Mouse (Mus musculus): ENCODE data around the gene Slc17a8.
"Not testable (repeated sequence)": the region's sequence is repeated elsewhere in the genome, so short reads cannot be mapped to it uniquely, and the experiment has no call there.

The Slc17a8 gene

GRCm38 (mm10) chr10:89589877-89590276 lies 31.2 kb downstream of the Slc17a8 start:
- no peak for DNase-seq (ENCODE audit: low spot score)

DNA sequence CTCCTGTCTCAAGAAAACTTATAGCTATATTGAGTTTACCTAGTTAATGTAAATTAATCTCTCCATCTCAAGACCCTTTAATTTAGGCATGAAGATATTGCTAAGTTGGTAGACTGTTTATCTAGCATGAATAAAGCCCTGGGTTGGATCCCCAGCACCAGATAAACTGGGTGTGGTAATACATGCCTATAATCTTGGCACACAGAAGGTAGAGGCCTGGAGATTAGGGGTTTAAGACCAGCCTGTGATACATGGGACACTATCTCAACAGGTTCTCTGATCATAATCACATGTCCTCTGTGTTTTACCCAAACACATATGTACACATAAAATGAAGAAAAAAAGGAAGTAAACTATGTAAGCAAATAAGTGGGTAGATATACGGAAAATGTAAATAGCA lies 32.3 kb downstream of the Slc17a8 start:
- DNase-seq (ENCODE audit: low spot score), result no peak

GRCm38 (mm10) chr10:89584709-89585108 lies 36.3 kb downstream of the Slc17a8 start:
- DNase-seq (ENCODE audit: low spot score), result no peak

DNA sequence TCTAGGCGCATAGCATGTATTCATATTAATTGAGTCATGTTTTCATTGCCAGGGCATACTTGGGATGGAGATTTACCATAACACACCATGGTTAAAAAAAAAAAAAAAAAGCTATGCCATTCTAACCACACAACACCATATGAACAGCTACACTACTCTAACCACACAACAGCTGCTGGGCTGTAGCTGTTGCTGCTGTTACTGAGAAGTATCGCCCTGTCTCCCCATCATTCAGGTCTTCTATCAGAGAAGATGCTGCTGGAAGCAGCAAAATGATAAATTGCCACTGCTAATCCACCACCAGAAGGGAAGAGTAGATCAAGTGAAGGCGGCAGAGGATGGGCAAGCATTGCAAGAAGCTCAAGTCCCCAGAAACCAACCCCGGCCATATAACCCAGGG lies 42.3 kb downstream of the Slc17a8 start:
- no peak for DNase-seq (ENCODE audit: low spot score)

- no peak for DNase-seq (ENCODE audit: low spot score)
Observed at GRCm38 (mm10) chr10:89577666-89578065, 43.4 kb downstream of the Slc17a8 start.

- DNase-seq (ENCODE audit: low spot score), result no peak
Observed at GRCm38 (mm10) chr10:89573421-89573820, 47.6 kb downstream of the Slc17a8 start.

GRCm38 (mm10) chr10:89572946-89573345 lies 48.1 kb downstream of the Slc17a8 start:
- DNase-seq (ENCODE audit: low spot score), result no peak

- no peak for DNase-seq (ENCODE audit: low spot score)
Observed at GRCm38 (mm10) chr10:89567391-89567790, 53.7 kb downstream of the Slc17a8 start.

DNA sequence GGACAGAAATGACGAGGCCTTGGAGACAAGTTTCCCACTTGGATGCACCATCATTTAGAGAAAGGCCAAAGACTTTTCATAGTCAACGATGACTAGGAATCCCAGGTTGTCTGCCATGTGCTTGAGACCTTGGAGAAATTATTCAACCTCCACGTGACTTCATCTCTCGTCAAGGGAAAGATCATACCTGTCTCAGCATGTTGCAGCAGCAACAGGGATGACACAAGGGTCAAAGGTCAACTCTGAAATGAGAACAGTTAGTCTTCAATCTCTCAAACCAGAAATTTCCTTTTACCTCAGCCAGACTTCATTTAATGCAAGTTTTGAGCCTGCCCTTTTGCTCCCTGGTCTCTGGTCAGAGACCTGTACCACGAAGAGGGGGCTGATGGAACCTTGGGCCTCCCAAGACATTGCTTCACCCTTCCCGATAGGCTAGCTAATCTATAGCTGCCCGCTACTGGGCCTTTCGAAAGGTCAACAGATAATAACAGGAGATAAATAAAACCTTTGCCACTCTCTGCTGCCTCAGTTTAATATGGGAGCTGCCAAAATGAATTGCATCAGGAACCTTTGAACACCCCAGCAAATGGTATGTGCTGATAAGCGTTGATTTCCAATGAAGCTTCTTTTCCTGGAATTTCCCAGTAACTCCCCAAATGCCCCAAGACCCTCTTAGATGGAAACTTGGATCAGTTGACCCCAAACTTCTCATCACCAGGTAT lies 55.6 kb downstream of the Slc17a8 start:
- no peak for DNase-seq (ENCODE audit: low spot score)

GRCm38 (mm10) chr10:89562113-89562512 lies 58.9 kb downstream of the Slc17a8 start:
- DNase-seq (ENCODE audit: low spot score), result no peak

- DNase-seq (ENCODE audit: low spot score), result no peak
Observed at GRCm38 (mm10) chr10:89559351-89559750, 61.7 kb downstream of the Slc17a8 start.

- not testable (repeated sequence) for DNase-seq (ENCODE audit: low spot score)
Observed at GRCm38 (mm10) chr10:89554885-89555284, 66.2 kb downstream of the Slc17a8 start.

DNA sequence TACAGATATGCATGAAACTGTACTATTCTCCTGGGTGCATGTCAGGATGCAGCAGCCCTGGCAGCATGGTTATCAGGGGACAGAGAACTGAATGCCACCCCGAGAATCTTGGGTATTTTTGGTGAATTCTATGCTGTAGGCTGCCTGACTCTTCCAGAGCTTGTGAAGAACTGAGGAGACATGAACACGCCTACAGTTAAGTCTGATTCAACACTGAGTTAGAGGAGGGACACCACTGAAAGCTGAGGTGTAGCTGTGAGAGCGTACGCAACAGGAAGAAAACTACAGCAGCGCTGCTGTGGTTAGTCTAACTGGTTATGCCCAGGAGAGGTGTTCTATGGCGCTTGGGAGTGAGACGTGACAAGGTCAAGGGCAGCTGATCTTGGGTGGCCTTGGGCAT lies 67.2 kb downstream of the Slc17a8 start:
- not testable (repeated sequence) for DNase-seq (ENCODE audit: low spot score)

GRCm38 (mm10) chr10:89553015-89553414 lies 68.0 kb downstream of the Slc17a8 start:
- no peak for DNase-seq (ENCODE audit: low spot score)

GRCm38 (mm10) chr10:89551657-89552056 lies 69.4 kb downstream of the Slc17a8 start:
- no peak for DNase-seq (ENCODE audit: low spot score)

DNA sequence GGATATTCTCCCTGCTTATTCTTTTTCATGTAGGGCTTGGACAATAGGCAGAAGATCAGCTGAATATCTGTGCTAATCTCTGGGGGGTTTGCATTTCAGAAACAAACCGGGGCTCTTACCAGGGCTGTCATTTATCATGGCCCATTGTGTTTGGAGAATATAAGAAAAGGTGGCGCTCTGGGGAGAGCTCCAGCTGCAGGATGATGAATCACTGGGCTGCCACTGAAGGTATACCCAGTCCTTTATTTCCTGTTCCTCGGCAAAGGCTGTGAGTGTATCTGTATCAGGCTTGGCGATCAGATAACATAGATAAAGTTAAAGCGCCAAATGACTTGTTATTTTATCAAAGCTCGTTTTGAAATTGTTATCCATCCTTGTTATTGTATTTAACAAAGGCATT lies 73.0 kb downstream of the Slc17a8 start:
- no peak for DNase-seq (ENCODE audit: low spot score)

DNA sequence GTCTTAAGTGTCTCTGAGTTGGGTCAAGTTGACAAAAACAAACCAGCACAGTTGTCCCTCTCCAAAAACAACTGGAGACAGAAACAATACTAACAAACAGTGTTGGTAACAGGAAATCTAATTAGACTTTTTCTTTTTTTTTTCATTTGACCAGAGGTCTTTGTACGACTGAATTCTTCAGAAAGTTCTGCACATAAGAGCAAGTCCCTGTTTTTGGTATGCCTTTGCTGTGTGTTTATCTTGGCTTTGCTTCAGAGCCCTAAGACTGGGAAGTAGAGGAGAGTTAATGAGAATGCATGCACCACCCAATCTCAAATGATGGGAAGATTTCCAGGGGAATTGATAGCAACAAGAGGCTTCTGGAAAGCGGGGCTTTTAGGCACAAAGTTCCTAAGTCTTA lies 74.1 kb downstream of the Slc17a8 start:
- no peak for DNase-seq (ENCODE audit: low spot score)

- no peak for DNase-seq (ENCODE audit: low spot score)
Observed at GRCm38 (mm10) chr10:89543867-89544266, 77.2 kb downstream of the Slc17a8 start.

- DNase-seq (ENCODE audit: low spot score), result no peak
Observed at GRCm38 (mm10) chr10:89542321-89542720, 78.7 kb downstream of the Slc17a8 start.

DNA sequence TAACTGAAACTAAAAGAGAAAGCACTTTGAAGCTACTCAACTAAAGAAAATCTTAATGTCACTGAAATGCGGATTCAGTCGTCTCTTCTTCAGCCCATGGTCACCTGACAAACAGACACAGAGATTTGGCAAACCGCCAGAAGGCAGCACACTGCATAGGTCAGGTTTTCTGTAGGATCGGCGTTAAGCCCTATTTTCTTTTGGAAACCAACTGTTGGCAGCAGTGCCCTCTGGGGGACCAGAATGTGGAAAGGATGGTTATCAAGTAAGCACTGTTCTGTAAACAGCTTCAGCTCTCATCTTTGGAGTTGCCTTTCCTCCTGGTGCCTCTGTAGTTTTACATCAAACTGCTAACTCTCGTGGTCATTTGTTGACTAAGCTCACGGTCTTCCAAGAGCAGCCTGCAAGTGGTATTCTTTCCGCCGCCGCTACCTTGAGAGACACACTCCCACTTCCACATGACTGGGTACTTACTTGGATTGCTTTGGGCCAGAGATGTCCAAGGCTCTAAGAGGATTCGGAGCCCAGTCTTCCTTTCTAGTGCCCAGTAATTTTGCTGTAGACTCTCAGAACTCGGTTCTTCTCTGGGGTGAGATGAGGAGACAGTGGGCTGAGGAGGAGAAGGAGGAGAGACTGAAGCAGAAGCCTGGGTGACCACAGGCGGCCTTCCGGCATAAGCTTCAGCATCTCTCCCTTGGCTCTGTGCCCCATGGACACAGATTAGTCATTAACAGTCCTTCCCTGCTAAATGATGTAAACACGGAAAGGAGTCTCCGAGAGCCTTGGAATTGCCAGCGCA lies 87.9 kb downstream of the Slc17a8 start, which contains the start of gene Nr1h4:
Nr1h4 (minus strand) TSS at position 657 of the 799 bp plus-strand sequence.
- DNase-seq (ENCODE audit: low spot score), result peak; percentile 21

DNA sequence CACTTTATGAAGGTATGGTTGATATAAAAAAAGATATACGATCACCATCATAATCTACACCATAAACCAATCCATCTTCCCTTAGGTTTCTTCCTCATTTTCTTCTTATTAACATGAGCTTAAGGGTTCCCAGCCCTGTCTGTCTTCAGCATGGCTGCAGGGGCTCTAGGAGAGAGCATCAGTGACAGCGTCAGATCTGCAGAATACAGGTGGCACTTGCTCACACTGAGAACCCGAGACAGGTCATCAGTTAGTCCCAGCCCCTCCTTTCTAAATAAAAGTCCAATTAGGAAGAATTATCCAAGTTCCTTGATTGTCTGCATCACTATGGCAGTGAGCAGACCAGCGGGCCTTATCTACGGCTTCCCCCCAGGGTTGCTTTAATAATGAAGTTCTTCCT lies 88.6 kb downstream of the Slc17a8 start:
- DNase-seq (ENCODE audit: low spot score), result no peak

DNA sequence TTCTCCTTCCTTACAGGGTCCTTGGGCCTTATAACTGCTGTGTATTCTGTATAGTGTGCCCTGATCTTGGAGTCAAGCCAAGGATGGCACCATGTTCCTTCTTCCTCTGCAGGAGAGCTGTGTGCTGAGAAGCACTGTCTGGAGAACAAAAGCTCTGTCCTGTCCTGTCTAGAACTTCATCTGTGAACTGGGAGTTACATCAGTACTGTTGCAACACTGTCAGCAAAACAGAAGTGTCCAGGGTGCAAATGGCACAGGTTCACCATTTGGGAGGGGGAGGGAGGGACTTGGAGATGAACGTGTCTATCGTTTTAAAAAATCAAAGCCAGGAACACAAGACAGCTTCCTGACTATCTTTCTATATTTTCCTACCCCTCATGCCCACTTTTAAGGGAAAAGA lies 89.1 kb downstream of the Slc17a8 start:
- DNase-seq (ENCODE audit: low spot score), result no peak

- no peak for DNase-seq (ENCODE audit: low spot score)
Observed at GRCm38 (mm10) chr10:89531194-89531634, 89.8 kb downstream of the Slc17a8 start.
